Mouse (Mus musculus): ENCODE results near the gene Sucla2.
A peak's percentile ranks its signal among the peaks of the same experiment; 100 is the strongest.

The Sucla2 gene

GRCm38 (mm10) chr14:73524766-73525448 lies at the start of gene Sucla2:
Gene Sucla2 (plus strand): TSS chr14:73525319.
- peak; percentile 97 for DNase-seq

- DNase-seq: no peak
Observed at GRCm38 (mm10) chr14:73475506-73475905, 49.6 kb upstream of the Sucla2 start.

- DNase-seq: no peak
Observed at GRCm38 (mm10) chr14:73476361-73476934, 48.7 kb upstream of the Sucla2 start.

- DNase-seq: no peak
Observed at GRCm38 (mm10) chr14:73477077-73477476, 48.0 kb upstream of the Sucla2 start.

- DNase-seq: no peak
Observed at GRCm38 (mm10) chr14:73478321-73478720, 46.8 kb upstream of the Sucla2 start.

- DNase-seq: no peak
Observed at GRCm38 (mm10) chr14:73479771-73480170, 45.3 kb upstream of the Sucla2 start.

- no peak for DNase-seq
Observed at GRCm38 (mm10) chr14:73483516-73484229, 41.4 kb upstream of the Sucla2 start.

GRCm38 (mm10) chr14:73484366-73485110 lies 40.6 kb upstream of the Sucla2 start:
- DNase-seq: no peak

GRCm38 (mm10) chr14:73486641-73487040 lies 38.5 kb upstream of the Sucla2 start:
- no peak for DNase-seq

GRCm38 (mm10) chr14:73493356-73493755 lies 31.8 kb upstream of the Sucla2 start:
- DNase-seq: no peak

- DNase-seq: no peak
Observed at GRCm38 (mm10) chr14:73494122-73494521, 31.0 kb upstream of the Sucla2 start.

- no peak for DNase-seq
Observed at GRCm38 (mm10) chr14:73495753-73496152, 29.4 kb upstream of the Sucla2 start.

- no peak for DNase-seq
Observed at GRCm38 (mm10) chr14:73501283-73501682, 23.8 kb upstream of the Sucla2 start.

- DNase-seq: no peak
Observed at GRCm38 (mm10) chr14:73501721-73502120, 23.4 kb upstream of the Sucla2 start.

GRCm38 (mm10) chr14:73502591-73503184 lies 22.4 kb upstream of the Sucla2 start:
- DNase-seq: peak; percentile 69

- DNase-seq: no peak
Observed at GRCm38 (mm10) chr14:73503237-73503933, 21.7 kb upstream of the Sucla2 start.

GRCm38 (mm10) chr14:73506283-73506682 lies 18.8 kb upstream of the Sucla2 start:
- DNase-seq: no peak

- no peak for DNase-seq
Observed at GRCm38 (mm10) chr14:73507200-73507599, 17.9 kb upstream of the Sucla2 start.

GRCm38 (mm10) chr14:73507702-73508376 lies 17.3 kb upstream of the Sucla2 start:
- no peak for DNase-seq

GRCm38 (mm10) chr14:73508630-73509395 lies 16.3 kb upstream of the Sucla2 start:
- no peak for DNase-seq
